Mouse (Mus musculus) urinary bladder, postnatal 4 days (tissue): ENCODE measurements at regions not wholly inside any gene's neighbourhood (a gene's known extent, or its start where the extent isn't known, plus 50 kb on each side); places are given as distances from the start of the nearest gene placed in this dataset.
"Not testable (repeated sequence)": the region's sequence is repeated elsewhere in the genome, so short reads cannot be mapped to it uniquely, and the experiment has no call there.

ENCODE experiments used
- DNase-seq, 2 experiments: peaks; one replicate each; pipeline ENCODE4 v3.0.0; 2021 to 2022; ENCODE audit warnings: low spot score in 2 of 2

DNA sequence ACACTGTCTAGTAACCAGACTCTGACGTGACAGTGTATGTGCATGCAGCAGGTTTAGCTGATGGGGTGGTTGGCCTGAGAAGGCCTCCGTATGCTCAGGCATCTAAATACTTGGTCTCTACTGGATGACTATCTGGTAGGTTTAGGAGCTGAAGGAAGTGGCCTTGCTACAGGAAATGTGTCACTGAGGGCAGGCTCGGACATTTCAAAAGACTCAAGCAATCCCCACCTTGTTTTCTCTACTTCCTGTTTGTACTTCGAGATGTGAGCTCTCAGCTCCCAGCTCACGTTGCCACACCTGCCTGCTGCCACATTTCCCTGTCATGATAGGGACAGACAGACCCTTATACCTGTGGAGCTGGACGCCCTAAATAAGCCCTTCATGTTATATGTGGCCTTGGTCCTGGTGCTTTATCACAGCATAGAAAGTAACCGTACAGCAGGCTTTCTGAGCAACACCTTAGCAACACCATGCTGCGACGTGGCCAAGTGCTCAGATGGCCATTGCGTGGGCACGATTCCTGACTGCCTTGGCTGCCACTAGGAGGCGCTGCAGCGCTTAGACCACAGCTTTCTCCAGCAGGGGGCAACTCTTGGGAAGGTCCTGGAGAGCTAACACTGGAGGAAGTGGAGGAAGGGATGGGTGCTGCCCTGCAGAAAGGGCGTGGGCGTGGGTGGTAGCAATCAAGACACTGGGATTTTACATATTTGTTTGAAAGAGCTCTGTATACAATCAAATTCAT lies 165.8 kb upstream of the Zfp637 start:
- no peak for DNase-seq

DNA sequence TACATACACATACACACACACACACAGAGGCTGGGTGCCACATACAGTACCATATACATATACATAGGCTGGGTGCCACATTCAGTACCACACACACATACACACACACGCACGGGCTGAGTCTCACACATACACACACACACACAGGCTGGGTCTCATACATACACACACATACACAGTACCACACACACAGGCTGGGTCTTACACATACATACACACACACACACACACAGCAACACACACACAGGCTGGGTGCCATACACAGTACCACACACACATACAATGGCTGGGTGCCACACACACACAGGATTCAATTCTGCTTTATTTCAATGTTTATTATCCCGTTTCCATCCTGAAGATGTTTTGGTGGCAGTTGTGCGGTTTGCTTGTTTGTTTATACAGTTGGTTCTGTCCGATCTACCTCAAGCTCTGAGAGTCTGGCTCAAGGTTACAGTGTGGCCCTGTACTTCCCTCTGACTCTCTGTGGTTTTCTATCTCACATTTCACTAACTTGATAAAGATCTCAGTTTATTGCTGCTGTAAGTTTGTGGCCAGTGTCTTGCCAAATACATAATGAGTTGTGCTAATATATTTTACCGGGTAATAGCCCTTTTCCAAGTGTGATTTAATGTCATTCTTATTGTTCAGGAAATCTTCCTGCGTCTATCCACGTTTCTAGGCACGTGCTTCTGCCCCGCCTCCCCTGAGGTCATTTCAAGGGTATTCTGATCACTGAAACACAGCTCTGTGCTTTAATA lies 164.7 kb upstream of the Zfp637 start:
- DNase-seq, result no peak

DNA sequence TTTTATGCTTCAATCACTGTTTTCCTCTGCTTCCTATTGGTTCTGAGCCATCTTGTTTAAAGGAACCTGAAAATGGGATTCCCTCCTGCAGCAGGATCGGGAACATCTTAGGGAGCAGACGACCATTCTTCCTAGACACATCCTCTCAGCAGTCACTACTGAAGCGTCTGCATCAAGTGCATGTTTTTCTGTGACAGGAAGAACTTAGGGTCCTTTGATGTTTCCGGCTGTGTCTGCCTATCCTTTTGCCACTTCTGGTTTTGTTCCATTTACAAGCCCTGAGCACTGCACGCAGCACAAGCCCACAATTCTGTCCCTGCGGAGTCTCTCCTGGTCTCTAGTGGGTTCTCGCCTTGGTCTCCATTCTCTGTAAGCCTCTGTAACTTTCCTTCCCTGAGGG lies 163.9 kb upstream of the Zfp637 start:
- no peak for DNase-seq

DNA sequence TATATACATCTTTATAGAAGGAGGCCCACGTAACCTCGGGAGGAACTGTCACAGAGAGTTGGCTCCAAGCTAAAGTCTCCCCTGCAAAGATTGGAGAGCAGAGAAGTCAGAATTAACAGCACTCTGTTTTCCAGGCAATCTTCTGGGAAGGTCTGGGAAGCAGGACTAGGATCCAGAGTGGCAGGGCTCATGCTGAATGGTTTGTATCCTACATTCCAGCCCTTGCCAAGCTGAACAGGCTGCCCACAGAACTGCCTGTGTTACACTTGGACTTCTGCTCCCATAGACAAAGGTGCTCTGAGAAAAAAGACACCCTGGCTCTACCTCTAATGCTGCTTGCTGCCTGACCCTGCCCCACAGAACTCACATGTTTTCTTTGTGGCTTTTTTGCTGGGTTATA lies 163.2 kb upstream of the Zfp637 start:
- no peak for DNase-seq

DNA sequence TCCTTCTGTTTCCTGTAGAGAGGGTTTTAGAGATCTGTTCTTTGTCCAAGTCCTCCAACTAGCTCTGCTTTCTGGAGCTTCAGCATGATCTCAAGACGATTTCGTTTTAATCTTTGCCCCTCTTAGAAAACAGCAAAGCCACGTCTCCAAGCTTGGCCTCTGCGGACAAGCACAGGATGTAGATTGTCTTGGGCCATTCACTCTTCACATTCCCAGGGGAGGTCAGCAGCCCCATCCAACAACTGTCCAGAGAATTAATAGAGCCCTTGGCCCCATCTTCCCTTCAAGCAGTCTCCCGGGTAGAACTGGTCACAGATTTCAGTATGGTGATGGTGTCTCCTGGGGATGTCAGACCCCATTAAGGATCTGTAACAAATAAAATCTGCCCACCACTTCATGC lies 162.7 kb upstream of the Zfp637 start:
- no peak for DNase-seq

DNA sequence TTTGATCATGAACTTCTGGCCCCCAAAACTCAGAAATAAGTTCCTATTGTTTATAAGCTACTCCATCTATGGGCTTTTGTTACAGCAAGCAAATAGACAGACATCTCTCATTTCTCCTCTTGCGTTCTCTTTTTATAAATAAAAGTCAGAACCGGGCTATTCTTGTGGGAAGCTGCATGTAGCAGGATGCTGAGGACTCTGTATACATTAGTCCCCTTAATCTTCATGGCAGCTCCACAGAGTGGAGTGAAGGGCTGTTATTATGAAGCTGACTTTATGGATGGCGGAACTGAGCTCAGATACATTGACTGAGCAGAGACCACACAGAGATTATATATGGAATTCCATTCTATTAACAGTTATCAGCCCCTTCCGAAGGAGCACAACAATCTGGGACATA lies 162.1 kb upstream of the Zfp637 start:
- DNase-seq, result no peak

DNA sequence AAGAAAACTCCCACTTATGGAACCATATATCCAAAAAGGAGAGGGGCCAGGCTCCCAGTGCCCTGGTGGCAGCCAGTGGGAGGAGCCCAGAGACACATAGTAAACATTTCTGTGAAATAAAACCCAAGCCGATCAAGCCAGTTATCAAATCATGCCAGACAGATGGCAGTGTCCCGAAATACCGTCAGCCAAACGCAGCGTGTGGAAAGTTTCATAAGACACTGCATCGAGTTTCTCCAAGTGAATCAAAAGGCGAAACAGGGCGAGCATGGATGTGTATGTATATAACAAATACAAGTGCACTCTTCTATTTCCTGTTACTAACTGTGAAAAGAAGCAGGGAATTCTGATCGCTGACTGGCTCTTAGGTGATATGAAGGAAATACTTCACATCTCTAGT lies 154.8 kb upstream of the Zfp637 start:
- DNase-seq, result no peak

DNA sequence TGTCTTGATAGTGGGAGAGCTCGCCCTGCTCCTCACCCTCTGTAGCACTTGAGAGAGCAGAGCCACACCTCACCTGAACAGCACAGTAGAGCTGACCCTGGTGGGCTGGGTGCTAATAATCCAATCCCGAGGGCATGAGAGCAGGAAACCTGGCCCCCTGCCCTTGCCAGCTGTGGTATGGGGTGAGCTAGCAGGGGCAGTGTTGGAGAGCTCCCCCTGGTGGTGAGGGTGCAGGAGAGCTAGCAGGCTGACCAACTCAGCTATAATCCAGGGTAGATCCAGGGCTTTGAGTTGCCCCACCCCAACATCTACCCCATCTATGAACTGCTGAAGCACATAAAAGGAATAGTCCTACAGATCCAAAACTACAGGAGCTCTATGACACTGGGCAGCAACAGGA lies 153.9 kb upstream of the Zfp637 start:
- no peak for DNase-seq

DNA sequence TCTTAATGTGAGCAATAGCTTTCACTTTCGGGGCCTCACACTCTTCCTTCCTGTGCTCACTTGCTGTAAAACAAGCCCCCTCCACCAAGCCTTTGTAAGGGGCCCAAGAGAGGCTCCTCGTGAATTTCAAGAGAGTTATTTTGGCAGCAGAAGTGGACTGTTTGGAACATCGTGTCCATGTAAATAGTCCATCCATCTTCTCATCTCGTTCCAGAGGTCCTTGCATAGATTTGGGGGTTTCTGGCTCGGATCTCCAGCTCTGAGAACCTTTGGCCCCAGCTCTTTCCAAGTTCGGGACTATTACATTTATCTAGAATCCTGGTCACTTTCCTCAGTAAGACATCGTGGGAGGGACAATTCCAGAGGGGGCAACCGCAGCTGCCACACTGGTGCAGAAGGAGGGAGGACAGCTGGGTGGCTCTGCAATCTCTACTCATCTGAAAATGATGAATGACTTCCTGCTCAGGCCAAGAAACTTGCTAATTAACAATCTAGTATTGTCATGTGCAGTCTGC lies 152.3 kb upstream of the Zfp637 start:
- DNase-seq, result peak in 1 of 2 experiments; percentile 28

DNA sequence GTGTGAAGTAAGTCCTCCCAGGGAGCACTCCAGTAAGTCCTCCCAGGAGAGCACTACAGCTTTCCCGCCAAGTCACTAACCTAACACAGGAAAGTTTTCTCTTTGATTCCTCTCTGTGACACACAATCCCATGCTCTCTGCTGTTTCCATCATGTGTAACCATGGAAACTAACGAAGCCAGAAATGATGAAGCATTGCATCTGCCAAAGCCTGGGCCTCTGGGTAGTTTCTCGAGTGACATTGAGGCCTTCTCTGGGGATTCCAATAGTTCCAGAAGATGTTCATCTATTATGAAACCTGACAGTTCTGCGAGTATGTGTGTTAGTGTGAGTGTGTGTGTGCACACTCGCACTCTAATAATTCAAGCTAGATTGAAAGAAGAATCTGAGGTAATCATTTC lies 140.7 kb upstream of the Zfp637 start:
- no peak for DNase-seq

DNA sequence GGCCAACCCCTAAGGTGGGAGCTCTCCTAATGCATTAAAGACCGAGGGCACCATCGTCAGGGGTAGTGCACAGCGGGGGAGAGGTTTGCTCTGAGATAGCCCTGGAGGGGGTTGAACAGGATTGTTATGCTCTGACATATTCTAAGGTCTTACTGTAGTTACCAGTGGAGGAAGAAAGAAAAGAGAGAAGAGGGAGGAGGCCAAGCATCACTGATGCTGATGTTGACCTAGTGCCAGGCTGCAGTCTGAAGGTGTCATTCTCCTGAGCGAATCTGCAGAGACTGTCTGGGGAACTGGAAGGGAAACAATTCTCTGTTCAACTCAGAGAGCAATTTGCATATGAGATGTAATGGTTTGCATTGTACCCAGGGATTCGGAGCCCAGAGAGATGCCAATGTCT lies 139.4 kb upstream of the Zfp637 start:
- DNase-seq, result no peak

DNA sequence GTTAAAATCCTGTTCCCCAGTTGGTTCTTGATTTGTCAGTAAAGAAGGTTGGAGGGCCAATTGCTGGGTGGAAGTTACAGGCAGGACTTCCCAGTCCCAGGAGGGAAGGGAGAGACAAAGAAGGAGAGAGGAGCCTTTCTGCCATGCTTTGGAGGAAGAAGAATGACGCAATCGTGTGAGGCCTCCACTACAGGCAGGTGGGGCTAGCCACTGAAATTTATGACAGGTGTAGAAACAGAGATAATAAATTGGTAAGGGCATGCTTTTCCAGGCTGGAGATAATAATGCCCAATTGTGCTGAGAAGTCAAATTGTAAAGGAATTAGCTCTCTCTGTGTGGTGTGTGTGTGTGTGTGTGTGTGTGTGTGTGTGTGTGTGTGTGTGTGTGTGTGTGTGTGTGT lies 135.0 kb upstream of the Zfp637 start:
- no peak for DNase-seq

DNA sequence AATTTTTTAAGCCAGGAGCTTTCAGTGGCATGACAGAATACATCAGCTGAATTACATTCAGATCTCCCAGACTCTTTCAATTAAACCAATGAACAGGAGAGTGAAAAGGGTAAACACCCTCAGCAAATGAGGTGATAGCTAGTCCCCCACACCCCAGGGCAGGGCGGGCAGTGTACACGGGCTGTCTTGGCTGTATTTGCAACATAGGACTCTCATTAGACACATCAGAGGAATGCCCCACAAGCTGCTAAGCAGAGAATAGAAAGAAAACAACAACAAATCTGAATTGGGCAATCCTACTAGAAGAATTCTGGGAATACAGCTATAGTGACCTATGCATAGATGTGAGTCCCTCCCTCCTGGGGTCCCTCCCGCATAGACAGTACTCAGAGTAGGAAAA lies 131.8 kb upstream of the Zfp637 start:
- no peak for DNase-seq

DNA sequence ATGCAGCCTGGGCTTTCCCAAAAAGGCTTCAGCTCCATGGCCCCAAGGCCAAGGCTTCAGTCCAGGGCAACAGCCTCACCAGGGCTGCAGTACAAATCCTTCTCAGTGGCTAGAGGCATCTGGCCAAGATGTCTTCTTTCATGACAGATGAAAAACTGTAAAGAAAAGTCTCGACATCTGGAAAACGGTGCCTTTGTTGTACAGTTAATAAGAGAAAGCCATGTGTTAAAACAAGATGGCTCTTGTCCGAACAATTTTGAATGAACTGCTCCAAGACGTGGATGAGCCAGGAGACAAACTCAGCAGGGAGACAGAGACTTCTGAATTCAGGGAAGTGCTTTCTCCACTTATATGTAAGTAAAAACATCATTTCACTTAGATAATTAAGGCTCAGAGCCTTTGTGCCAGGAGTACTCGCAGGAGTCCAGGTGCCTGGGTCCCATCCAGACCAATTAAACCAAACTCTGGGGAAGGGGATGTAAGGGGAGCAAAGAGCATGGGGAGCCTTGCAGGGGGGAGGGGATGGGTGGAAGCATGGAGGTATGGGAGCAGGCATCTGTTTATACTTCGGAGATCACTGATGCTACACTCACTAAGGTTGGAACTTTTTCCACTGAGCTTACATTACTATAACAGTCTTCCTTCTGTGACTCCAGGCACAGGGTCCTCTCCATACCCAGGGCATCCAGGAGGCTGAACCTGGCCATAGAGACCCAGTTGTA lies 125.8 kb upstream of the Zfp637 start:
- peak in 1 of 2 experiments; percentile 26 for DNase-seq

DNA sequence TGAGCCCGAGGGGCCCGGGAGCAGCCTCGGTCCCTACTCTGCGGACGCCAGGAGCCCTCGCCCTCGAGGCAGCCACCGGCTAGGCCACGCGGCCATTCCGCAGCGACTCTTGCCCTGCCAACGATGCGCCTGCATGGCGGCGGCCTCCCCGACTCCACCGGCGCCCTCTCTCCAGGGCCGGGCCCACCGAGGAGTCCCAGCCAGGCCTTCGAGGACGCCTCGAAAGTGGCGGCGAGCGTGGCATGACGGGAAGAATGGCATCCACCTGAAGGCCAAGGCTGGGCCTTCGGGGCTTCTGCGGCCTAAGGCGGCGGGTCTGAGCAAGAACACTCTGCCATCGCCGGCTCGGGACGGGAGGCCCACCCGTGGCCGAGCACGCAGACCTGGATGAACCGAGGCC lies 124.6 kb upstream of the Zfp637 start:
- DNase-seq, result not testable (repeated sequence)

DNA sequence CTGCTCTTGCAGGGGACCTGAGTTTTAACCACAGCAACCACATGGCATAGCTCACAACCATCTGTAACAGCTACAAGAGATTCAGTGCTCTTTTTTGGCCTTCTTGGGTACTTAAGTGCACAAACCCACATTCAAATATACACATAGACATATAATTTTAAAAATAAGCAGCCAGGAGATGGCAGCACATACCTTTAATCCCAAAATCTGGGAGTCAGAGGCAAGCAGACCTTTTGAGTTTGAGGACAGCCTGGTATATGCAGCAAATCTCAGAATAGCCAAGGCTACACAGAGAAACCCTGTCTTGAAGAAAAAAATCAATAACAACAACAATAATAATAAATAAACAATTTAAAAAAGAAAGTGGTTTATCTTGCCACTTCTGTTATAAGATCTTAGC lies 88.6 kb upstream of the Zfp637 start:
- not testable (repeated sequence) for DNase-seq

DNA sequence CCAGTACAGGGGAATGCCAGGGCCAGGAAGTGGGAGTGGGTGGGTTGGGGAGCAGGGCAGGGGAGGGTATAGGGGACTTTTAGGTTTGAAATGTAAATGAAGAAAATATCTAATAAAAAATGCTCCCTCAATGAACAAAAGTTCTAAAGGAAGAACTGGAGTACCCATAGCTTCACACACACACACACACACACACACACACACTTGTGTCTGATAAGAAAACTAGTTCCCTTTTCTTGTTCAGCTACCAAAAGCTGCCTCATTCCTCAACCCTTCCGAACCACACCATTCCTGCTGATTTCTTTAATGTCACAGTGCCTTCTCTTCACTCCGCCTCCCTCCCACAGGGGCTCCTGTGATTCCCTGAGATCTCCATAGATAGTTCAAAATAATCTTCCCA lies 85.3 kb upstream of the Zfp637 start:
- DNase-seq, result not testable (repeated sequence)

DNA sequence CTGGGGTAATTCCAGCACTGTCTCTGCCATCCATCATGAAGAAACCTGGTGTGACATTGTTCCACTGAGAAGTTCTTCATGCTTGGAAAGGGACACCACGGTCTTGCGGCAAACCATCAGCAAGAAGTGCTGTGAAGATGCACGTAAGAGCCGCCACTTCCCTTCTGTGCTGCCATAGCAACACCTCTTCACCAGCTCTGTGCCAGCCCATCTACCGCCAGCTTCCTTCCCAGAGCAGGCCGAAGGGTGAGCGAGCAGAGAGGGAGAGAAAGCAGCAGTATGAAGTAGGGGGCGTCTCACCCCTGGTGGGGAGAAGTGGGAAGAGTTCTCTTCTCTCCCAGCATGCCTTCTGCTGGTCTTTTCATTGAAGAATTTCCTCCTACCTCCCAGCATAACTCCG lies 84.8 kb upstream of the Zfp637 start:
- DNase-seq, result no peak

DNA sequence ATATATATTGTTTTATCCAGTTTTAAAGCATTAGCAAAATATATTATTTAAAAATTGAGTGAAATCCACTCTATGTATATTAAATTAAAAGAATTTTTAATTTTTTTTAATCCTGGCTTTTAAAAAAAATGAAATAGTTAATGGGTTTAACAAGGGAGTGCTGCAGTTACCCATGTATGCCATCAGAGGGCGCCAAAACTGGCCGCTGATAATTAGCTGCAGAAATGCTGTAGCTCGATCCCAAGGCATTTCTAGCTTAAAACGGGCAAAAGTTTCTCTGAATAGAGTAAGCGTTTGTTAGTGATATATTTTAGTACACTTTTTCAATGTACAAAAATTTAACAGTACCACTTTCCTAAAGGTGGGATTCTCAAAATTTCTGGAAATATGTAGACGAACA lies 82.5 kb upstream of the Zfp637 start:
- DNase-seq, result not testable (repeated sequence)

DNA sequence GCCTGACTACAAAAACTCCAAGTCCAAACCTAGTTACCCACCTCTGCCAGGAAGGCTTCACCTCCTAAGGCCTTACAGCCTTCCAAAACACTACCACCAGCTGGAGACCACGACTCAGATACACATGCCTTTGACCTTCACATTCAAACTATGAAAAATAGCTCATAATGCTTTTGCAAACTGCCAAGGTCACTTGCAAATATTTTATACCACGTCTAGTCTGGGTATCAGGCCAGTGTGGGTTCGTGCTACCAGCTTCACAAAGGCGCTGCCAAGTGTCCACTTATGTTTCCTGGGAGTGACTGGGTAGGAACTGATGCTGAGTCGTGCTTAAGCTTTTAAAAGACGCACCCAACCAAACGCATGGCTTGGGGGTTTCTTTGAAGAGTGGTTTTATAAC lies 69.5 kb upstream of the Zfp637 start:
- DNase-seq, result no peak

DNA sequence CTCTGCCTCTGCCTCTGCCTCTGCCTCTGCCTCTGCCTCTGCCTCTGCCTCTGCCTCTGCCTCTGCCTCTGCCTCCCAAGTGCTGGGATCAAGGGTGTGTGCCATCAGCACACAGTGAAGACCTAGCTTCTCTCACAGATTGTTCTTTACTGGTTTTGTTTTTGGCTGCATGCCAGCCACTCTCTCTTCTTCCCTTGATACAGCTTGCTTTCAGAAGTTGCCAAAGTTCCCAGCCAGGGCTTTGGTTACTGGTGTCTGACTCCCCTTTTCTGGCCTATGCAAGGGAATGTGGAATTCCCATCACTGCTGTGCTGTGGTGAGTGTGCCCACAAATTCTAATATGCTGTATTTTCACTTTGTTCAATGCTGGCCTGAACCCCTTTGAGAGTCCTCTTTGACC lies 68.6 kb upstream of the Zfp637 start:
- DNase-seq, result no peak

DNA sequence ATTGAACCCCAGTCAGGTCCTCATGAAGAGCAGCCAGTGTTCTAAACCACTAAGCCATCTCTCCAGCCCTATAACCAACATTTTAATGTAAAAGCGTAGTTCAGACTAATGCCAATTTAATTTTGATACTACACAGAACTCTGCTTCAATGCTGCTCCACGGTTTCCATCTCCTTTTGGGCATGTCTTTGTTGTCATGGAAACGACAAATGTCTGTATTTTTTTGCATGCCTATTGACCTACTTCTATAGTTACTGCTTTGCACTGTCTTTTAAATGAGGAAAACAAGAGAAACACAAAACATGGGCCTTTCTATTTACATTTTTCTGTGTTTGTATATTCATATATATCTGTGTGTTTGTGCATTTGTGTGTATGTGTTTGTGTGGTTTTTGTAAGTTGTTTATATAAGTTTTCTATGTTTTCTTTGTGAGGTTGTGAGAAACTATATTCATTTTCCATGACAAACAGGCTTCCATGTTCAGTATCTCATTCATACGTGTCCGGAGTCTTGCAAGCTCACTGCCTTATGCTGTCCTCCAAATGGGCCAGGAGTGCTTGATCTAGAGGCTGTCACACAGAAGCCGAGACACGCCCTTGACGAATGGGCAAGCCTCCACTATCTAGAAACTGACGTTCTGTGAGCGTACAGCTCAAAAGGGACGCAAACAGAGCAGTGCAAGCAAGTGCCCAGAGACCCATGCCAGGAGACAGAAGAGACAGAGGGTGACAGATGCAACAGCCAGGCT lies 65.5 kb upstream of the Zfp637 start:
- no peak for DNase-seq
